Mouse (Mus musculus) naive thymus-derived CD4-positive, alpha-beta T cell, adult 2 months (primary cell): ENCODE measurements around the gene Ddx39b.

Experiments used
- DNase-seq: peaks from one replicate; pipeline ENCODE4 v3.0.0-alpha.2; 2011; ENCODE audit warnings: low read depth

The Ddx39b gene

DNA sequence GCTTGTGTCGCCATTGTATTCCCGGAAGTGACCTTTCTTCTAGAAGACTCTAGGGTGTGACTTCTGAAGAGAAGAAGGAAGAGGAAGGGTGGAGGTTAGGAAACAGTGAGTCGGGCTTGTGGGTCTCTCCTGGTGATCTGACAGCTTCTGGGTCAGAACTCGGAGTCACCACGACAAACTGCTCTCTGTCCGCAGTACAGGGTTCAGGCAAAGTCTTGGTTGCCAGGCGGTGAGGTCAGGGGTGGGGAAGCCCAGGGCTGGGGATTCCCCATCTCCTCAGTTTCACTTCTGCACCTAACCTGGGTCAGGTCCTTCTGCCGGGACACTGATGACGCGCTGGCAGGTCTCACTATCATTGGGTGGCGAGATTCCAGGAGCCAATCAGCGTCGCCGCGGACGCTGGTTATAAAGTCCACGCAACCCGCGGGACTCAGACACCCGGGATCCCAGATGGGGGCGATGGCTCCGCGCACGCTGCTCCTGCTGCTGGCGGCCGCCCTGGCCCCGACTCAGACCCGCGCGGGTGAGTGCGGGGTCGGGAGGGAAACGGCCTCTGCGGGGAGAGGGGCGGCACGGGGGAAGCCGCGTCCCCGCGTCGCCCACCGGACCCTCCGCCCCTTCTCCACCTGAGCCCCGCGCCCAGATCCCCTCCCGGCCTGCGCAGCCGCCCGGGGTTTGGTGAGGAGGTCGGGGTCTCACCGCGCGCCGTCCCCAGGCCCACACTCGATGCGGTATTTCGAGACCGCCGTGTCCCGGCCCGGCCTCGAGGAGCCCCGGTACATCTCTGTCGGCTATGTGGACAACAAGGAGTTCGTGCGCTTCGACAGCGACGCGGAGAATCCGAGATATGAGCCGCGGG lies 21.3 kb downstream of the Ddx39b start, which contains the start of gene H2-D1:
Gene H2-D1, plus strand, starts transcription at position 67 of the 859 bp plus-strand sequence.
- DNase-seq: peak; percentile 99

DNA sequence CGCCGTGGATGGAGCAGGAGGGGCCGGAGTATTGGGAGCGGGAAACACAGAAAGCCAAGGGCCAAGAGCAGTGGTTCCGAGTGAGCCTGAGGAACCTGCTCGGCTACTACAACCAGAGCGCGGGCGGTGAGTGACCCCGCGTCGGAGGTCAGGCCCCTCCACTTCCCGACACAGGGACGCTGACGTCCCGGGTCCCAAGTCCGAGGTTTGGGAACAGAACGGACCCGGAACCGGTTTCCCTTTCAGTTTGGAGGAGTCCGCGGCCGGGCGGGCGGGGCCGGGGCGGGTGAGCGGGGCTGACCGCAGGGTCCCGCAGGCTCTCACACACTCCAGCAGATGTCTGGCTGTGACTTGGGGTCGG lies 22.0 kb downstream of the Ddx39b start:
- peak; percentile 67 for DNase-seq

DNA sequence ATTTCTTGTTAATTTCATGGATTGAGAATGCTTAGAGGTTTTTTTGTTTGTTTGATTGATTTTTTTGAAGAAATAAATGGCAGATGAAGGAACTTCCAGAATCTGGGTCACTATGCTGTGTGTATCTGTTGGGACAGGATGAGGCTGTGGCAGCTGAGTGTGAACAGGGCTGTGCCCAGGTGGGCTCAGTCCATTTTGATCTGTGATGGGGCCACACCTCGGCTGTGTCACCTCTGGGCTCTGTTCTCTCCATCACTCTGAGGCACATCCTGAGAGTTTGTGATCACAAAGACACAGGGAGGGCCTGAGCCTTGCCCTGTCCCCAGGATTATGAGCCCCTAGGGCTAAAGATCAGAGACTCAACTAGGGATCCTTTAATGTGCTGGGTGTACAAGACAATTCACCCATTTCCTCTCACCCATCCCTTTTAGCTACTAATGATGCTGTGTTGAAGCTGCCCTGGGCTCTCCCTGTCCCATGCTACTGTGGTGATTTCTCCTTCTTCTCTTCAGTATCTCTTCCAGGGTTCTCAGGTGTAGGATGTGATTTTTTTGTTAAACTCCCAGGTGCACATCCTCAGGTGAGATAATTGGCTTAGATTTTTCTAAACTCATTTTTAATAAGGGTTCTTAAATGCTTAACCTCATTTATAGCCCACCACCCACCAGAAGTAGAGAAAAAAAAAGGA lies 26.0 kb downstream of the Ddx39b start:
- peak; percentile 46 for DNase-seq

DNA sequence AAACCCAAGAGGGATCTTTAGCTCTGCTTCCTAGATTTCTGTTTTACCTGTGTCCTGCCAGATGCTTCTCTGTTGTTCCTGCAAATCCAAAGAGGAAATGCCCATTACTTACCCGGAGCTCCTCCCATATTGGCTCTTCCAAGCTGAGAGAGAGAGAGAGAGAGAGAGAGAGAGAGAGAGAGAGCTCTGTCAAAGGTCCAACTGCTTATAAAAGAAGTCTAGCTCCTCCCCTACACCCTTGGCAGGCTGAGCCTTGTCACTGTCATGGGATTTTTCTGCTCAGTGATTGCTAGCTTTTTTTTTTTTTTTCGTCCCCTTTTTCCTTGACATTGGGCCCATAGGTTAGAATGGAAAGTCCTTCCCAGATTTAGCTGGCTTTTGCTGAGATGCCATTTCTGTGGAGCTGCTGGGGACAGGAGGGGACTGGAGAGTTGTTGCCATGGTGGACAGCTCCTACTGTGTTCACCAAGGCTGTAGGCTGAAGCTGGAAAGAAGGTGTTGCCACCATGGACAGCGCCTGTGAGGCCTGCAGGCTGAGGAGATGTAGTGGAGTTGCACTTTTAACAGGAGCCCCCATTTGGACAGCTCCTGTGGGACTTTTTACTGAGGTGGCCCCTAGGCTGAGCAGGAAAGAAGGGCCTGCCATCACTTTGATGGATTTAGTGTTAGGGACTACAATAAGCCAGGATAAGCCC lies 28.3 kb downstream of the Ddx39b start:
- DNase-seq: peak; percentile 67

DNA sequence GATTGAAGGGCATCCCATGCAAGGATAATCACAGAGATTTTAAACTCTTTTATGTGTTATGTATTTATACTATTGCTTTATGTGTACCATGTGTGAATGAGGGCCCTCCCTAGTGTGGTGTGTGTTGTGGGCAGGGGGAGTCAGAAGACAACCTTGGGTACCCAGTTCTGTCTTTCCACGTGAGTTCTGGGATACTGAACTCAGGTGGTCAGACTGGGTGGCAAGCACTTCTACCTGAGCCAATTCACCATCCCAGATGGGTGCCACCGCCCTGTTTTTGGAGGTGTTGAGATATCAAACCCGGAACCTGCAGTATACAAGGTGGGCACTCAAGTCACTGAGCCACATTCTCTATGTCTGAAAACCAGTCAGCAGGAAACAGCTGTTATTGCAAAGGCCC lies 30.7 kb downstream of the Ddx39b start:
- DNase-seq: no peak

DNA sequence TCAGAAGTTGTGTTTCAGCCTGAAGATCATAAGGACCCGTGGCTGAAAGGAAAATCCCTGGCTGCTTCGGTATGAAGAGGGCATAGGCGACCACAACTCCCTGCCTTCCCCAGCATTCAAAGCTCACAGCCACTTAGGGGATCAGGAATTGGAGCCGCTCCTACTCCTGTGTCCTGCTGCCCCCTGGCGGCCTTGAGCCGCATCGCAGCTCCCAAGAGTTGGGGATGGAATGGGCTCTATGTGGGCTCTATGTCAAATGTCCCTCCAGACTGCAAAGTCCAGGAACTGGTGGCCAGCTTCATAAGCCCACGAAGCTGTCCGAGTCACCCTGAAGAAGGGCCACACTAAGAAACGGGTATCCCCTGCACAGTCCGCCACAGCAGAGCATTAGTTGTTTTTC lies 33.2 kb downstream of the Ddx39b start:
- DNase-seq: peak; percentile 86

DNA sequence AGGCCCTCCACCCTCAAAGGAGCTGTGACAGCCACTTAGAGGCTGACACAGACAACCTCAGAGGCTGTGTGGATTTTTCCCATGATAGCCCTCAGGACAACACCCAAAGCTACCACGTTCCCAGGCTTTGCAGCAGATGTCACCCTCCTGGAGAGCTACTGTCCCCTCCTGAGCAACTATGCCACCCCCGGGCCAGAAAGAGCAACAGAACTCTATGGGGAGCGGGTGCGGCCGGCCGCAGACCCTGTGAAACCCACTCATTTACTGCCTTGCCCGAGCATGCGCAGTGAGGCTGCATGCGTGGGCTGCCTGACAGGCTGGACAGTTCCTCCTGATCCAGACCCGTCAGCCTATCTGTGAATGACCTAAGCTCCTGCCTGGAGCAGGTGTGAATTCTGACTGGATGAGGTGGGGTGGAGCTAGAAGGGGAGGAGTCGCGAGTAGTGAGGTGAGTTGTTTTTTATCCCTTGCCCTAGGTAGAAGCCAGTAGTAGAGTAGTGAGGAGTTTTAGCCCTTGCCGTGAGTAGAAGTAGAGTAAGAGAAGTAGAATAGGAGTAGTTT lies 34.8 kb downstream of the Ddx39b start:
- DNase-seq: no peak

DNA sequence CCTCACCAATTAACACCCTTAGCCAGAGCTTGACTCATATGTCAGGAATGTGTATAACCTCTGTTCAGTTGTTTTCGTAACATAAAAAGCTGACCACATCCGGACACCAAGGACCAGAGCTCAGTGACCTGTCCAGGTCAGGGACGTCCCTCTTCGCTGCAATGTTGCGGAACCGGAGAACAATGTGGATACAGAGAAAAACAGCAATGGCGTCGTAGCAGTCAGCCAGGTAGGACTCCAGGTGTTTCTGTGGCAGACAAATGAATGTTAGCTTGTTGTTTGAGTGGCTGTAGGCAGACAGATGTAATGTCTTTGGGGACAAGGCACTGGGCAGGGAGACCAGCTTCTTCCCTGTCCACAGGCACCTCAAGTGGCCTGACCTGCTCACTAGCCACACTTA lies 36.5 kb downstream of the Ddx39b start:
- no peak for DNase-seq

DNA sequence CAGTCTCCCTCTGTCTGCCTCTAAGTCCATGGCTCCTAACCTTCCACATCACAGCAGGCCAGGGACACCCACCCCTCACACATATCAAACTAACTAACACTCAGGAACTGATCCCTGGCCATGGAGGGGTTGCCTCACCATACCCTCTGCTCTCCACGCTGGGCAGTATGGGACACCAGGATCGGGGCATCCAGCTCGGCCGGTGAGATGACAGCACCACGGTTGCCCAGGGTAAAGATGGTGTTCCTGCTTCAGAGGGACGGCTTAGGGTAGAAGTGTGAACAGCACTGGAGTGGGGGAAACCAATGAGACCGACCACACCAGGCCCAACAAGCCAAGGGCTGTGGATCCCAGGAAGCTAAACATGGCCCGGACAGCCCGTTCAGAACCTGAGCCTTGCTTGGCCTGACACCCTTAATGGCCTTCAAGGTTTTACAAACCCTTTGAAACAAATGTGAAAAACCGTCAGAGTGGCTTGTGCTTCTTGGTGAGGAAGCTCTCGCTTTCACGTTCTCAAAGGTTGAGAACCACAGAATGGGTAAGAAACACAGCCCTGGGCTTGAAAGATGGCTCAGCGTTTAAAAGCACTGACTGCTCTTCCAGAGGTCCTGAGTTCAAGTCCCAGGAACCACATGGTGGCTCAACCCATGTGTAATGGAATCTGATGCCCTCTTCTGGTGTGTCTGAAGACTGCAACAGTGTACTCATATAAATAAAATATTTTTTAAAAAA lies 37.6 kb downstream of the Ddx39b start:
- DNase-seq: no peak

DNA sequence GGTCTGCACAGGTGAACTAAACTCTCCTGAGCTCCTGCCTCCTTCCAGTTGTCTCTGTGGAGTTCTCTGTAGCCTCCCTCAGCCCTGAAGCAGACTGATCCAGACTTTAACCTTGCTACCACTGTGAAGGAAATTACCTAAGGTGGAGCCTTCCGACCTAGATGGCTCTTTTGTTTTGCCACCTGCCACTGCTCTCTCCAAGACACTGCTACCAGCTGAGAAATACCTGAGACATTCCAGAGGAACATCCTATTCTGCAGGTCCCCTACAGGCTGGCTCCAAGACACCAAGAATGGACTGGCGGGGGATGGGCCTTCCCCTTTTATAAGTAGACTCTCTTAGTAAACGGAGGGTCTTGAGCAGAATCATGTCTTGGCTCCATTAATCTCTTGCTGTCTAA lies 38.7 kb downstream of the Ddx39b start:
- no peak for DNase-seq

DNA sequence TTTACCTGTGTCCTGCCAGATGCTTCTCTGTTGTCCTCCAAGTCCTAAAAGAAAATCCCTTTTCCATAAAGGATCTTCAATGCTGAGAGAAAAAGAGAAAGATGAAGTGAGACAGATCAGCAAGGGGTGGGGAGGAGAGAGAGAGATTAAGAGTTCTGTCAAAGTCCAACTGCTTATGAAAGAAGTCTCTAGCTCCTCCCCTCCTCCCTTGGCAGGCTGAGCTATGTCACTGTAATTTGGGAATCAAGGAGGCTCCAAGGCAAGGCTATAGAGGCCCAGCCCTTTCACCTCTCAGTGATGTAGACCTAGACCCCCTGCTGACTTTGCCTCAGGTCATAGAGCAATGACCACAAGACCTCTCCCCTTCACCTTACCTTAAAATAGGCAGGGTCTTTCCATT lies 43.9 kb downstream of the Ddx39b start:
- no peak for DNase-seq

DNA sequence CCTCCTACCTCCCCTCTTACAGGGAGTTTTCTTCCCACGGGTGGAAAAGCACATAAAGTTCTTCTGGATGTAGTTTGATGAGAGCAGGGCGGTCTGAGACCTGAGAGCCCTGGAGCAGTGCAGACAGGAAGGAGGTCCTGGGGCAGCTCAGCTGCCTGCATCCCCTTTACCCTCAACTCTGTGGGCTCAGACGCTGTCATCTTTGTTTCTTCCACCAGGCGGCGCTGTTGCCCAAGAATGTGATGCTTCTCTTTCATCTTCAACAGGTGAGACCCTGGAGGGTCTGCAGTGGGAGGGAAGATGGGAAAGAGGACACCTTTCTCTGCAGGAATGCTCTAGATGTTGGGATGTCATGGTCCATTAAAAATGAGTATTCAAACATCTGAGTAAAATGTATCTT lies 54.2 kb downstream of the Ddx39b start:
- DNase-seq: peak; percentile 76

DNA sequence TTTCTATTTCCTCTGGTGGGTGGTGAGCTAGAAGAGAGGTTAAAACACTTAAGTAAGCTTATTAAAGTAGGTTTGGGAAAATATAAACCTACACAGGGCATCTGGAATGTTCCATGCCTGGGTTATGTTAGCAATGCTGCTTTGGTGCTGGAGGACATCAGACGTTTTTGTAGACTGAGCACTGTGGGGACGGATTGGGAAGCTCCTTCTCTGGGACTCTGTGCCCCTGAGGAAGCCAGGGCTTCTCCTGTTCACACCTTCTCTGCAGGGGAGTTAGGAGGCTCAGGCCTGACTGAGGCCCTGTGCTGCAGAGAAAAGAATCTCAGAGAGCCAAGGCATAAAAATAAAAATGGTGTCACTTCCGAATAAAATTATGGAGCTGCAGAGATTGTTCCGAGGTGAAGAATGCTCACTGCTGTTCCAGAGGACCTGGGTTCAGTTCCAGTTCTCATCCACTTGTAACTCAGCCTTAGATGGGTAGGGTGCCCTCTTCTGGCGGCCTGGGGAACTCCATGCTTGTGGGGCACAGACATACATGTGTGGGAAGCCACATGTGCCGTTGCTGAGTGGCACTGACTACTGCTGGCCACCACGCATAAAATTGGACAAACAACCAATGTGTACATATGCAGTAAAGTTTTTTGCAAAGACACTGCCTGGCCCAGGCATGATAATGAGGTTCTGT lies 58.9 kb downstream of the Ddx39b start:
- DNase-seq: peak; percentile 37

DNA sequence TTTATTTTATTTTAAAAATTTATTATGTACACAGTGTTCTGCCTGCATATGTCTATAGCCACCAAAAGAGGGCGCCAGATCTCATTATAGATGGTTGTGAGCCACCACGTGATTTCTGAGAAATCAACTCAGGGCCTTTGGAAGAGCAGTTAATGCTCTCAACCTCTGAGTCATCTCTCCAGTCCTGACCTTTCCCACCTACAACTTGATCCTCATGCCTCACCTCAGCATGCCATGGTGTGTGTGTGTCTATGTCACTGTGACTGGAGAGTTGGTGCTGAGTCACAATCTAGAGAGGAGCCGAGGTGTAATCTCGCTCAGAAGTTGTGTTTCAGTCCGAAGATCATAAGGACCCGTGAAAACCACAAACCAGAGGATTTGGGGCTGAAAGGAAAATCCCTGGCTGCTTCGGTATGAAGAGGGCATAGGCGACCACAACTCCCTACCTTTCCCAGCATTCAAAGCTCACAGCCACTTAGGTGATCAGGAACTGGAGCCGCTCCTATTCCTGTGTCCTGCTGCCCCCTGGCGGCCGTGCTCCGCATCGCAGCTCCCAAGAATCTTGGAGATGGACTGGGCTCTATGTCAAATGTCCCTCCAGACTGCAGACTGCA lies 60.2 kb downstream of the Ddx39b start:
- DNase-seq: peak; percentile 91

DNA sequence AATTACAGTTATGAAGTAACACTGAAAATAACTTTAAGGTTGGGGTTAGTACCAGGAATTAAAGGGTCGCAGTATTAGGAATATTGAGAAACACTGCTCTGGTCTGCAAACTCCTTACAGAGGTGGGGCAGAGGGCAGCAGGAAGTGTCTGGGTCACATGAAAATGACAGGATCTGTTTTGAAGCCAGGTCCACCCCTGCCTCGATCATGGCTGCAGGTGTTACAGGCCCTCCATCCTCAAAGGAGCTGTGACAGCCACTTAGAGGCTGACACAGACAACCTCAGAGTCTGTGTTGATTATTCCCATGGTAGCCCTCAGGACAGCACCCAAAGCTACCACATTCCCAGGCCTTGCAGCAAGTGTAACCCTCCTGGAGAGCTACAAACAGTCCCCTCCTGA lies 61.7 kb downstream of the Ddx39b start:
- DNase-seq: no peak
